Mouse (Mus musculus): Measurements from ENCODE around the gene Cops8.
A peak's percentile ranks its signal among the peaks of the same experiment; 100 is the strongest.

Cops8 gene

GRCm38 (mm10) chr1:90651781-90652180, 49.0 kb downstream of the Cops8 start:
- DNase-seq (ENCODE audit: low spot score): peak; percentile 52

GRCm38 (mm10) chr1:90652553-90652952, 49.8 kb downstream of the Cops8 start:
- no peak for DNase-seq (ENCODE audit: low spot score)

GRCm38 (mm10) chr1:90656492-90657245, 53.9 kb downstream of the Cops8 start:
- no peak for DNase-seq (ENCODE audit: low spot score)

GRCm38 (mm10) chr1:90657292-90658050, 54.7 kb downstream of the Cops8 start:
- DNase-seq (ENCODE audit: low spot score): peak; percentile 64

GRCm38 (mm10) chr1:90658581-90658980, 55.8 kb downstream of the Cops8 start:
- no peak for DNase-seq (ENCODE audit: low spot score)

- DNase-seq (ENCODE audit: low spot score): no peak
Observed at GRCm38 (mm10) chr1:90660150-90660549, 57.4 kb downstream of the Cops8 start.

GRCm38 (mm10) chr1:90662491-90662890, 59.7 kb downstream of the Cops8 start:
- no peak for DNase-seq (ENCODE audit: low spot score)
